9 mouse cellular contexts compared by ENCODE assay signal in genomic region chr13:99391417-99391816, GRCm38 (mm10). TPM values are rescaled to one million over a fixed set of nuclear protein-coding genes. Genes with fewer than 3 reads are reported as not detected.
DNase-seq lines count a peak whose midpoint lies in the region; ATAC-seq and TF ChIP-seq lines count a peak whose summit lies in the region.
"Had no signal": no experiment of that assay in that cellular context is flagged by ENCODE, and none has a peak within 500 bp of the region (broad histone marks: within the 10 kb centered on the region; RNA-seq: fewer than 3 reads in every experiment).

No protein-coding gene starts in this region.

- no peak for ATAC-seq in embryonic facial prominence, embryonic 12.5 days (ENCODE audit: insufficient number of reproducible peaks, insufficient read depth, low FRiP score, low TSS enrichment)
- ATAC-seq in midbrain, embryonic 13.5 days, result peak; percentile 40; the same call in 1 of the 2 replicates
- ATAC-seq in midbrain, embryonic 16.5 days, result no peak

- H3K4me2 ChIP-seq in embryonic facial prominence, embryonic 12.5 days (replicated peaks), result no peak overlapping the region
- H3K4me2 ChIP-seq in midbrain, embryonic 13.5 days (replicated peaks), result no peak overlapping the region
- no peak overlapping the region for H3K4me2 ChIP-seq in midbrain, embryonic 16.5 days (ENCODE audit: low read length)

- WGBS in embryonic facial prominence, embryonic 12.5 days, result 82% methylated on average over 3 of the region's 3 CpGs
- 92% methylated on average over 3 of the region's 3 CpGs for WGBS in embryonic facial prominence, embryonic 10.5 days
- 71% methylated on average over 3 of the region's 3 CpGs for WGBS in midbrain, embryonic 13.5 days
- 44% methylated on average over 3 of the region's 3 CpGs for WGBS in midbrain, embryonic 16.5 days

- TF ChIP-seq CTCF in left cerebral cortex, adult 2 months (IDR thresholded peaks at IDR 0.05), result no peak

- intact Hi-C loops in left cerebral cortex, adult 2 months (cut with DNase I), result no loop called here

- DNase-seq in embryonic facial prominence, embryonic 10.5 days (ENCODE audit: low spot score), result no peak
- DNase-seq in fibroblast of lung, adult 2 months (ENCODE audit: low read depth), result peak; percentile 95
- DNase-seq in left cerebral cortex, adult 2 months (ENCODE audit: extremely low spot score in 1 of 2, low spot score in 2 of 2), result peak; percentile 34 to 43
- DNase-seq in thymus, adult 18-20 months, result no peak
- no peak for DNase-seq in retina, postnatal 1 day

- H3K4me1 ChIP-seq in embryonic facial prominence, embryonic 12.5 days, result peaks cover 16% of the 10 kb centered on the region
- peaks cover 30% of the 10 kb centered on the region for H3K4me1 ChIP-seq in embryonic facial prominence, embryonic 10.5 days
- peaks cover 28% of the 10 kb centered on the region for H3K4me1 ChIP-seq in midbrain, embryonic 13.5 days (replicated peaks)
- H3K4me1 ChIP-seq in midbrain, embryonic 16.5 days (ENCODE audit: control insufficient read depth, insufficient read depth, low read length), result peaks cover 14% of the 10 kb centered on the region

- H3K27ac ChIP-seq in embryonic facial prominence, embryonic 12.5 days, result 0 out of 2 replicates have a peak overlapping the region, but pooled peaks have one; percentile 54
- no peak overlapping the region for H3K27ac ChIP-seq in embryonic facial prominence, embryonic 10.5 days (replicated peaks)
- no peak overlapping the region for H3K27ac ChIP-seq in midbrain, embryonic 13.5 days
- no peak overlapping the region for H3K27ac ChIP-seq in midbrain, embryonic 16.5 days (ENCODE audit: low read length)
- no peak overlapping the region for H3K27ac ChIP-seq in left cerebral cortex, adult 2 months
- H3K27ac ChIP-seq: kidney, postnatal 0 days had no signal

- H3K36me3 ChIP-seq in embryonic facial prominence, embryonic 12.5 days, result no peaks in the 10 kb centered on the region
- peaks cover 32% of the 10 kb centered on the region for H3K36me3 ChIP-seq in embryonic facial prominence, embryonic 10.5 days (replicated peaks)
- no peaks in the 10 kb centered on the region for H3K36me3 ChIP-seq in midbrain, embryonic 13.5 days
- no peaks in the 10 kb centered on the region for H3K36me3 ChIP-seq in midbrain, embryonic 16.5 days (ENCODE audit: control insufficient read depth, insufficient read depth, low read length)

- H3K9ac ChIP-seq in embryonic facial prominence, embryonic 12.5 days, result no peak overlapping the region
- no peak overlapping the region for H3K9ac ChIP-seq in midbrain, embryonic 13.5 days (replicated peaks)
- H3K9ac ChIP-seq in midbrain, embryonic 16.5 days (ENCODE audit: low read depth, low read length), result no peak overlapping the region

- H3K9me3 ChIP-seq in embryonic facial prominence, embryonic 12.5 days, result no peaks in the 10 kb centered on the region
- no peaks in the 10 kb centered on the region for H3K9me3 ChIP-seq in embryonic facial prominence, embryonic 10.5 days
- H3K9me3 ChIP-seq in midbrain, embryonic 13.5 days, result no peaks in the 10 kb centered on the region
- H3K9me3 ChIP-seq in midbrain, embryonic 16.5 days (replicated peaks; ENCODE audit: control insufficient read depth, low read length, poor library complexity, severe bottlenecking), result no peaks in the 10 kb centered on the region

- H3K4me3 ChIP-seq in embryonic facial prominence, embryonic 12.5 days, result no peak overlapping the region
- H3K4me3 ChIP-seq in embryonic facial prominence, embryonic 10.5 days, result no peak overlapping the region
- H3K4me3 ChIP-seq in midbrain, embryonic 13.5 days (replicated peaks), result no peak overlapping the region
- H3K4me3 ChIP-seq in midbrain, embryonic 16.5 days (ENCODE audit: low read depth, low read length), result no peak overlapping the region
- no peak overlapping the region for H3K4me3 ChIP-seq in left cerebral cortex, adult 2 months

- no peaks in the 10 kb centered on the region for H3K27me3 ChIP-seq in embryonic facial prominence, embryonic 12.5 days
- H3K27me3 ChIP-seq in embryonic facial prominence, embryonic 10.5 days (replicated peaks; ENCODE audit: low read depth, poor library complexity, severe bottlenecking), result no peaks in the 10 kb centered on the region
- no peaks in the 10 kb centered on the region for H3K27me3 ChIP-seq in midbrain, embryonic 13.5 days
- H3K27me3 ChIP-seq in midbrain, embryonic 16.5 days (ENCODE audit: control insufficient read depth, insufficient read depth, low read depth, low read length), result no peaks in the 10 kb centered on the region

RNA-seq across cellular contexts. Expression of gene Mrps27, which starts 46.8 kb away (rescaled TPM):
- 63.2 and 64.2 TPM in 2 replicates for polyA plus RNA-seq in embryonic facial prominence, embryonic 12.5 days (2016; fragmentation: Nextera tagmentation; extraction: Ambion mirVana)
- 82.8 and 88.2 TPM in 2 replicates for polyA plus RNA-seq in embryonic facial prominence, embryonic 10.5 days (2016; fragmentation: Nextera tagmentation; extraction: Ambion mirVana)
- polyA plus RNA-seq in midbrain, embryonic 13.5 days (2015; fragmentation: Nextera tagmentation; extraction: Ambion mirVana), result 39.5 and 40.4 TPM in 2 replicates
- polyA plus RNA-seq in midbrain, embryonic 16.5 days (2015; fragmentation: Nextera tagmentation; extraction: Ambion mirVana), result 39.6 and 44.4 TPM in 2 replicates
- 10 to 100 TPM; 25.1 to 28.3 TPM for total RNA-seq in left cerebral cortex, adult 2 months (2021)

RNA-seq across cellular contexts. Expression of gene Ptcd2, which starts 46.9 kb away (rescaled TPM):
- 46.4 and 47.9 TPM in 2 replicates for polyA plus RNA-seq in embryonic facial prominence, embryonic 12.5 days (2016; fragmentation: Nextera tagmentation; extraction: Ambion mirVana)
- 52.9 and 55.0 TPM in 2 replicates for polyA plus RNA-seq in embryonic facial prominence, embryonic 10.5 days (2016; fragmentation: Nextera tagmentation; extraction: Ambion mirVana)
- polyA plus RNA-seq in midbrain, embryonic 13.5 days (2015; fragmentation: Nextera tagmentation; extraction: Ambion mirVana), result 50.2 and 52.8 TPM in 2 replicates
- polyA plus RNA-seq in midbrain, embryonic 16.5 days (2015; fragmentation: Nextera tagmentation; extraction: Ambion mirVana), result 54.9 and 56.0 TPM in 2 replicates
- 10 to 100 TPM; 33.3 to 34.5 TPM for total RNA-seq in left cerebral cortex, adult 2 months (2021)

Comparison
In these comparisons a context has a peak if more than half of its experiments do, and no peak if none do; other contexts are left out.
1. DNase-seq: peak in fibroblast of lung, adult 2 months (single experiment) and left cerebral cortex, adult 2 months (2 of 2); none in embryonic facial prominence, embryonic 10.5 days (single experiment), thymus, adult 18-20 months (0 of 2) and retina, postnatal 1 day (single experiment).